Mouse (Mus musculus) ES-Bruce4 (cell line): ENCODE measurements around the gene Adam33.

ENCODE experiments used
- CTCF ChIP-seq: IDR thresholded peaks from one replicate; pipeline ENCODE4 v1.8.1; 2011; ENCODE audit warnings: low read depth, low read length
- POLR2A ChIP-seq: IDR thresholded peaks from one replicate; pipeline ENCODE4 v1.8.1; 2011; ENCODE audit warnings: low read length; ENCODE audit not compliant: insufficient read depth

GRCm38 (mm10) chr2:131094823-131095222 lies 31.2 kb upstream of the Adam33 start:
- TF ChIP-seq CTCF (peak; percentile 83), POLR2A (no peak)
